Mouse (Mus musculus): ENCODE results near the gene Mfsd2a.

GRCm38 (mm10) chr4:122987421-122987820 lies 26.4 kb upstream of the Mfsd2a start:
- no peak for TF ChIP-seq POLR2A (IDR thresholded peaks at IDR 0.05; ENCODE audit: low read depth, low read length)
- no peak for TF ChIP-seq CTCF (conservative IDR thresholded peaks at IDR 0.05; ENCODE audit: insufficient read depth, insufficient read length, low read depth, low read length)

Measured in kidney, adult 2 months (tissue).